Mouse (Mus musculus) kidney, adult 2 months (tissue): ENCODE measurements around the gene Eif4e1b.

Experiments used
- CTCF ChIP-seq: fragments of 200-500 bp; conservative IDR thresholded peaks from 2 replicates; pipeline ENCODE4 v1.5.1; 2011; ENCODE audit warnings: low read depth, mild to moderate bottlenecking, control low read depth, low read length, moderate library complexity, mixed read lengths; ENCODE audit not compliant: insufficient read depth, insufficient read length
- POLR2A ChIP-seq: fragments of 200-500 bp; IDR thresholded peaks from one replicate; pipeline ENCODE4 v1.6.1; 2011; ENCODE audit warnings: low read depth, low read length, control low read depth

GRCm38 (mm10) chr13:54749864-54750411 lies 33.9 kb upstream of the Eif4e1b start, which contains the start of gene Gprin1:
- TF ChIP-seq POLR2A = no peak
- TF ChIP-seq CTCF = no peak
